9 mouse cellular contexts compared by ENCODE assay signal in genomic region chr16:77128683-77129082, GRCm38 (mm10).
DNase-seq lines count a peak whose midpoint lies in the region; ATAC-seq and TF ChIP-seq lines count a peak whose summit lies in the region.
"Had no signal": no experiment of that assay in that cellular context is flagged by ENCODE, and none has a peak within 500 bp of the region (broad histone marks: within the 10 kb centered on the region; RNA-seq: fewer than 3 reads in every experiment).

No protein-coding gene starts in this region.

- H3K27ac ChIP-seq in kidney, postnatal 0 days = no peak overlapping the region
- no peak overlapping the region for H3K27ac ChIP-seq in kidney, embryonic 15.5 days
- H3K27ac ChIP-seq in kidney, embryonic 16.5 days (ENCODE audit: low read length) = no peak overlapping the region
- H3K27ac ChIP-seq: hindbrain, embryonic 15.5 days had no signal

- DNase-seq in kidney, postnatal 0 days (ENCODE audit: low spot score) = peak; percentile 88
- peak; percentile 75 for DNase-seq in brain, adult 2 months (ENCODE audit: low read depth, low spot score)
- peak; percentile 20 for DNase-seq in retina, adult 2 months (ENCODE audit: low read depth, low spot score)
- no peak for DNase-seq in adrenal gland, postnatal 36 days
- no peak for DNase-seq in adrenal gland, postnatal 14 days

- ATAC-seq in kidney, postnatal 0 days (replicated peaks; ENCODE audit: low FRiP score, low read depth) = no peak
- ATAC-seq in kidney, embryonic 15.5 days (replicated peaks; ENCODE audit: low FRiP score) = no peak
- ATAC-seq in granulocyte monocyte progenitor cell, adult 5-6 weeks (replicated peaks; ENCODE audit: poor library complexity, severe bottlenecking) = peak; percentile 82
- no peak for ATAC-seq in kidney, embryonic 16.5 days (ENCODE audit: low FRiP score, low TSS enrichment)

- no peak overlapping the region for H3K4me2 ChIP-seq in kidney, postnatal 0 days (ENCODE audit: low read length)
- no peak overlapping the region for H3K4me2 ChIP-seq in kidney, embryonic 15.5 days
- H3K4me2 ChIP-seq in kidney, embryonic 16.5 days (replicated peaks; ENCODE audit: low read depth, low read length) = no peak overlapping the region
- H3K4me2 ChIP-seq: hindbrain, embryonic 15.5 days had no signal

- WGBS in kidney, postnatal 0 days = 21% methylated on average over 5 of the region's 5 CpGs
- 28% methylated on average over 5 of the region's 5 CpGs for WGBS in kidney, embryonic 15.5 days
- WGBS in kidney, embryonic 16.5 days = 24% methylated on average over 5 of the region's 5 CpGs

- H3K4me1 ChIP-seq in kidney, postnatal 0 days (replicated peaks; ENCODE audit: insufficient read depth, low read length) = no peaks in the 10 kb centered on the region
- H3K4me1 ChIP-seq in kidney, embryonic 15.5 days = no peaks in the 10 kb centered on the region
- H3K4me1 ChIP-seq in kidney, embryonic 16.5 days (ENCODE audit: insufficient read depth, low read length) = no peaks in the 10 kb centered on the region

- H3K4me3 ChIP-seq in kidney, postnatal 0 days (replicated peaks; ENCODE audit: low read depth, low read length) = no peak overlapping the region
- H3K4me3 ChIP-seq in kidney, embryonic 15.5 days (replicated peaks) = no peak overlapping the region
- no peak overlapping the region for H3K4me3 ChIP-seq in kidney, embryonic 16.5 days (ENCODE audit: low read length)
- H3K4me3 ChIP-seq: hindbrain, embryonic 15.5 days had no signal

- no peaks in the 10 kb centered on the region for H3K27me3 ChIP-seq in kidney, postnatal 0 days (ENCODE audit: insufficient read depth, low read length)
- no peaks in the 10 kb centered on the region for H3K27me3 ChIP-seq in kidney, embryonic 15.5 days
- no peaks in the 10 kb centered on the region for H3K27me3 ChIP-seq in kidney, embryonic 16.5 days (ENCODE audit: insufficient read depth, low read length)
- H3K27me3 ChIP-seq: hindbrain, embryonic 15.5 days had no signal

- no peaks in the 10 kb centered on the region for H3K9me3 ChIP-seq in kidney, postnatal 0 days (replicated peaks; ENCODE audit: low read length)
- H3K9me3 ChIP-seq in kidney, embryonic 15.5 days (replicated peaks) = no peaks in the 10 kb centered on the region
- H3K9me3 ChIP-seq in kidney, embryonic 16.5 days (ENCODE audit: low read length) = no peaks in the 10 kb centered on the region
- H3K9me3 ChIP-seq: hindbrain, embryonic 15.5 days had no signal

- H3K9ac ChIP-seq in kidney, postnatal 0 days (ENCODE audit: low read depth, low read length) = no peak overlapping the region
- no peak overlapping the region for H3K9ac ChIP-seq in kidney, embryonic 15.5 days
- H3K9ac ChIP-seq in kidney, embryonic 16.5 days (replicated peaks; ENCODE audit: low read length) = no peak overlapping the region
- H3K9ac ChIP-seq: hindbrain, embryonic 15.5 days had no signal

- no peaks in the 10 kb centered on the region for H3K36me3 ChIP-seq in kidney, postnatal 0 days (ENCODE audit: insufficient read depth, low read length)
- no peaks in the 10 kb centered on the region for H3K36me3 ChIP-seq in kidney, embryonic 15.5 days
- H3K36me3 ChIP-seq in kidney, embryonic 16.5 days (ENCODE audit: insufficient read depth, low read length) = no peaks in the 10 kb centered on the region
- H3K36me3 ChIP-seq: hindbrain, embryonic 15.5 days had no signal

- peak; percentile 81 for TF ChIP-seq CTCF in kidney, postnatal 0 days (IDR thresholded peaks at IDR 0.05; ENCODE audit: low read depth)

Comparison
In these comparisons a context has a peak if more than half of its experiments do, and no peak if none do; other contexts are left out.
1. DNase-seq: peak in kidney, postnatal 0 days (single experiment), brain, adult 2 months (single experiment) and retina, adult 2 months (single experiment); none in adrenal gland, postnatal 36 days (0 of 2) and adrenal gland, postnatal 14 days (single experiment).